Mouse (Mus musculus) fibroblast of lung, adult 2 months (primary cell): ENCODE measurements around the gene Defb46.

Experiments used
- DNase-seq: peaks from one replicate; pipeline ENCODE4 v3.0.0-alpha.2; 2011; ENCODE audit warnings: low read depth

Gene Defb46

GRCm38 (mm10) chr8:19239616-19240015 is at the start of gene Defb46:
Defb46 (plus strand) TSS chr8:19239916.
- no peak for DNase-seq

DNA sequence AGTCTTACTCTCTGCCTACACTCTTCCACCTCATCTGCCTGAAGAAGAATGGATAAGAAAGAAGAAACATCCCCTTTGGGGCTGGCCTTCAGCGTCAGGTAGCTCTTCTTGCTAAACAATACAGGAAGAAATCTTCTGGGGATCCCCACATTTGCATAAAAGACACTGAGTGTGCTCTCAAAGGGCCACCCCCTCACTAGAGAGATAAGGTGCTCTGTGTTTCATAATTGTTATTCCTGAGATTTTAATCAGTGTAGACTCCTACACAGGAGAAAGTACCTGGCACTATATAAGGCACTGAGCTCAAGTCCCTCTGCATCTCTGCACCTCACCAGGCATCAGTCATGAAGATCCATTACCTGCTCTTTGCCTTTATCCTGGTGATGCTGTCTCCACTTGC is 14.6 kb upstream of the Defb46 start, which contains the start of gene Defb6:
TSS of gene Defb6 (plus strand) at position 318 of the 400 bp plus-strand sequence.
- no peak for DNase-seq

- no peak for DNase-seq
Observed at GRCm38 (mm10) chr8:19238101-19238500, 1.6 kb upstream of the Defb46 start.

DNA sequence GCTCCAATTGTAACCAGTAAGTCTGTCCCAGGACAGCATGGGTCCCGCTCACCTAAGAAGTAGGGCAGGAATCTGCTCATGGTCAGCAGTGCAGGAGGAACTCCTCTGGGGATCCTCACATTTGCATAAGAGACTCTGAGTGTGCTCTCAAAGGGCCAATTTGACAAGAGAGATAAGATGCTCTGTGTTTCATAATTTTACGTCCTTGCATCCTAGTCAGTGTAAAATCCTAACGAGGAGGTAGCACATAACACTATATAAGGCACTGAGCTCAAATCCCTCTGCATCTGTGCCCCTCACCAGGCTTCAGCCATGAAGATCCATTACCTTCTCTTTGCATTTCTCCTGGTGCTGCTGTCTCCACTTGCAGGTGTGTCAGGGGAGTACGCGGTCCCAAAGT is 7.6 kb downstream of the Defb46 start, which contains the start of gene Defb5:
TSS of gene Defb5 (plus strand) at position 301 of the 400 bp plus-strand sequence.
- no peak for DNase-seq

DNA sequence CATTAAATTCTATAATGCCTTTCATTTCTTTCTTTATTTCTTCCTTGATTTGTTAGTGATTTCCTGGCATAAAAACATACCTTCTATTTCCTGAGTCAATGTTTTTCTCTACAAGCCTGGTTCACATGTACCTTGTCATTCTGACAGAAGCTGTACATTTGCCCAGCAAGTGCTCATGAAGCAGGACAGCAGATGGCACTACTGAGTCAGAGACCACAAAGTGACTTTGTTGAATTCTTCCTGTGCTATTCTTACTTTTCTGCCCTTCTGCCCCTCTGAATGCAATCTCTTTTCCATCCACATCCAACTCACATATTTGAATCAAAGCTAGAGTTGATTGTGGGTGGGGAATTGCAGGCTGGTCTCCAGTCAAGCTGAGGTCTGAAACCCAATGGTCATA is 18.4 kb downstream of the Defb46 start:
- DNase-seq: no peak

DNA sequence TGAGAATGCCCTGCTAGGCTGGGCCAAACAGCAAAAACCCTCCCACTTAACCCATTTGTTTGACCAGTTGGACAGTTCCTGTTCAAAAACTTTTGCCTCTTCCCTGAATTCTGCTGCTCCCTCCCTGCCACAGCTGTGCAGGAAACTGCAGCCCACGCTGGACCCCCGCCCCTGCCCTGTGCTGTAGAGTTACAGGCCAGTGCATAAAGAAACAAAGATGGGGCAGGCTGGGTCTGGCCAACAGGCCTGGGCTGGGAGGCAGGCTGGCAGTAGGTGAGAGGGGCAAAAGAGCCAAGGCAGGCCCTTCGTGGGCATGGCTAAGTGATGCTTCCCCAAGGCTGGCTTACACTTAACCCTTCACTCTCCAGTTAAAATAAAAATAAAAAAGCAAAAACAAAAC is 20.0 kb downstream of the Defb46 start:
- no peak for DNase-seq
